Comparison of ENCODE assay signal across 7 mouse cellular contexts in the genomic region with DNA sequence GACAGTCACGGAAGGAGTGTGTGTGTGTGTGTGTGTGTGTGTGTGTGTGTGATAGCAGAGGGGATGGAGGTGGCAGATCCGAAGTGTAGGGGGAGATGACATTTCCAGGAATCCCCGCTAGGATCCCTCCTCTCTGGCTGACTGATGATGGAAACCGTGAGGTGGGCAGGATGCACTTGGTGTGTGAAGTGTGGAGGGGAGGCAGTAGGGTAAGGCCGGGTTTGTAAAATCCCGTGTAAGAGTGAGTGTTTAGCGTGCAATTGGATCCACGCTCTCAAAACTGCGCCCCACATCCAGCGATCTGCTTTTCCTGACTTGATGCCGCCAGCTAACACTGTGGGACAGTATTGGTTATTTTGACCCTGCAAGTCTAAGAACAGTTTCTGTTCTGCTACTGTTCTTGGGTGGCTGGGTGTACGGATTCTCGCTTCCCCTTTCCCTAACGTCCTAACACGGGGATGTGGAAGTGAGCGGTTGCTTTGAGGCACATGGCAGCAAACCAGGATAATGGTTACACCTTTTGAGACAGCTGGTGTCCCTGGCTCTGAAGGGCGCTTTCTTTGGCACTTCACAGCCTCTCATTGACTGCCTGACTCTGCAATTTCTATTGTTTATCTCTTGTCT. TPM values are rescaled to one million over a fixed set of nuclear protein-coding genes. Genes with fewer than 3 reads are reported as not detected.
A peak's percentile ranks its signal among the peaks of the same experiment; 100 is the strongest.
DNase-seq lines count a peak whose midpoint lies in the region; ATAC-seq and TF ChIP-seq lines count a peak whose summit lies in the region.

No protein-coding gene starts in this region.

- no peak for TF ChIP-seq CTCF in testis, adult 2 months (IDR thresholded peaks at IDR 0.05; ENCODE audit: control insufficient read depth, insufficient read depth, insufficient replicate concordance, low read depth, low read length)
- TF ChIP-seq CTCF in liver, embryonic 14.5 days (IDR thresholded peaks at IDR 0.05; ENCODE audit: low read depth) = no peak

- H3K27ac ChIP-seq in testis, adult 2 months (ENCODE audit: control insufficient read depth, insufficient read depth, low read depth, low read length) = no peak overlapping the region
- H3K27ac ChIP-seq in heart, embryonic 16.5 days (ENCODE audit: low read length) = no peak overlapping the region
- no peak overlapping the region for H3K27ac ChIP-seq in liver, embryonic 14.5 days
- peak overlapping the region; percentile 98 for H3K27ac ChIP-seq in neural tube, embryonic 13.5 days (replicated peaks)

- H3K4me3 ChIP-seq in testis, adult 2 months (ENCODE audit: control insufficient read depth, low read depth, low read length) = peak overlapping the region; percentile 94
- peak overlapping the region; percentile 63 for H3K4me3 ChIP-seq in heart, embryonic 16.5 days (ENCODE audit: low read length)
- peak overlapping the region in 1 of 2 experiments; percentile 59; a peak in 1 of 4 replicates for H3K4me3 ChIP-seq in liver, embryonic 14.5 days (ENCODE audit: insufficient read depth in 1 of 2, low read depth in 2 of 2, low read length in 2 of 2)
- peak overlapping the region; percentile 76 for H3K4me3 ChIP-seq in neural tube, embryonic 13.5 days

- no peak for DNase-seq in testis, postnatal 14 days (ENCODE audit: low spot score)
- DNase-seq in liver, embryonic 14.5 days (ENCODE audit: low read depth in 3 of 3, low spot score in 3 of 3) = no peak
- no peak for DNase-seq in urinary bladder, adult 2 months (ENCODE audit: low spot score)

- TF ChIP-seq EP300 in liver, embryonic 14.5 days (IDR thresholded peaks at IDR 0.05; ENCODE audit: low read depth) = no peak

- no peaks in the 10 kb centered on the region for H3K36me3 ChIP-seq in testis, adult 2 months (ENCODE audit: control insufficient read depth, insufficient read depth, low read length)
- H3K36me3 ChIP-seq in heart, embryonic 16.5 days (ENCODE audit: control insufficient read depth, insufficient read depth) = no peaks in the 10 kb centered on the region
- no peaks in the 10 kb centered on the region for H3K36me3 ChIP-seq in liver, embryonic 14.5 days (replicated peaks; ENCODE audit: control insufficient read depth, insufficient read depth, low read depth)
- H3K36me3 ChIP-seq in neural tube, embryonic 13.5 days = no peaks in the 10 kb centered on the region

- H3K4me1 ChIP-seq in testis, adult 2 months (ENCODE audit: control insufficient read depth, insufficient read depth, low read length) = peaks cover 18% of the 10 kb centered on the region
- peaks cover 5% of the 10 kb centered on the region; the same call in 1 of the 2 replicates for H3K4me1 ChIP-seq in heart, embryonic 16.5 days (ENCODE audit: control insufficient read depth, insufficient read depth, low read length)
- no peaks in the 10 kb centered on the region for H3K4me1 ChIP-seq in liver, embryonic 14.5 days (replicated peaks; ENCODE audit: control insufficient read depth in 2 of 2, insufficient read depth in 2 of 2, low read length in 1 of 2)
- H3K4me1 ChIP-seq in neural tube, embryonic 13.5 days (replicated peaks) = peaks cover 56% of the 10 kb centered on the region

- ATAC-seq in common myeloid progenitor, adult 5-6 weeks (replicated peaks; ENCODE audit: low read depth, poor library complexity, severe bottlenecking) = peak; percentile 72
- ATAC-seq in heart, embryonic 16.5 days (replicated peaks; ENCODE audit: extremely low read depth, insufficient read depth, low FRiP score) = no peak
- no peak for ATAC-seq in liver, embryonic 14.5 days (ENCODE audit: insufficient read depth)
- no peak; the same call in 1 of the 2 replicates for ATAC-seq in neural tube, embryonic 13.5 days (ENCODE audit: low read depth)

- H3K9me3 ChIP-seq in heart, embryonic 16.5 days (replicated peaks; ENCODE audit: control insufficient read depth, low read length) = peaks cover 3% of the 10 kb centered on the region; the same call in 1 of the 2 replicates
- H3K9me3 ChIP-seq in liver, embryonic 14.5 days (ENCODE audit: control insufficient read depth, low read length) = no peaks in the 10 kb centered on the region
- H3K9me3 ChIP-seq in neural tube, embryonic 13.5 days = peaks cover 3% of the 10 kb centered on the region; the same call in 1 of the 2 replicates

- H3K27me3 ChIP-seq in testis, adult 2 months (ENCODE audit: control insufficient read depth, insufficient read depth, low read length) = no peaks in the 10 kb centered on the region
- H3K27me3 ChIP-seq in heart, embryonic 16.5 days (ENCODE audit: control insufficient read depth, insufficient read depth, low read length) = peaks cover 12% of the 10 kb centered on the region
- peaks cover 34% of the 10 kb centered on the region for H3K27me3 ChIP-seq in liver, embryonic 14.5 days (ENCODE audit: control insufficient read depth, insufficient read depth, low read length)
- no peaks in the 10 kb centered on the region for H3K27me3 ChIP-seq in neural tube, embryonic 13.5 days

- peak overlapping the region; percentile 70 for H3K9ac ChIP-seq in heart, embryonic 16.5 days (ENCODE audit: low read length)
- no peak overlapping the region for H3K9ac ChIP-seq in liver, embryonic 14.5 days (replicated peaks)
- H3K9ac ChIP-seq in neural tube, embryonic 13.5 days = peak overlapping the region; percentile 88

- TF ChIP-seq POLR2A in testis, adult 2 months (IDR thresholded peaks at IDR 0.05; ENCODE audit: control insufficient read depth, low read depth, low read length) = no peak

- 3% methylated on average over 17 of the region's 17 CpGs for WGBS in heart, embryonic 16.5 days
- WGBS in liver, embryonic 14.5 days (ENCODE audit: insufficient replicate concordance) = 1% methylated on average over 17 of the region's 17 CpGs
- WGBS in neural tube, embryonic 13.5 days = under 1% methylated on average over 17 of the region's 17 CpGs

- H3K4me2 ChIP-seq in heart, embryonic 16.5 days (ENCODE audit: low read depth, low read length) = peak overlapping the region; percentile 73
- H3K4me2 ChIP-seq in liver, embryonic 14.5 days (ENCODE audit: low read depth) = peak overlapping the region; percentile 82
- H3K4me2 ChIP-seq in neural tube, embryonic 13.5 days = peak overlapping the region; percentile 70

RNA-seq across cellular contexts. Expression of a gene that starts 0.7 kb away (rescaled TPM):
- 24.1 and 24.9 TPM in 2 replicates for polyA plus RNA-seq in testis, adult 2 months (2012; rRNA removed)
- 2.9 TPM in 2 replicates for total RNA-seq in common myeloid progenitor, adult 5-6 weeks (2017)
- 0.30 and 0.37 TPM in 2 replicates for polyA plus RNA-seq in heart, embryonic 16.5 days (2015; fragmentation: Nextera tagmentation; extraction: Ambion mirVana)
- 0.07 and 0.11 TPM in 2 replicates for polyA plus RNA-seq in liver, embryonic 14.5 days (2012; rRNA removed)
- 0.04 and 0.09 TPM in 2 replicates for polyA plus RNA-seq in liver, embryonic 14.5 days (2014; fragmentation: Nextera tagmentation; extraction: Ambion mirVana)
- 8.7 and 8.8 TPM in 2 replicates for polyA plus RNA-seq in neural tube, embryonic 13.5 days (2015; fragmentation: Nextera tagmentation; extraction: Ambion mirVana)
- 3.3 and 4.7 TPM in 2 replicates for polyA plus RNA-seq in urinary bladder, adult 2 months (2012; rRNA removed)
